ENCODE assay signal across 20 mouse cellular contexts in the genomic region with DNA sequence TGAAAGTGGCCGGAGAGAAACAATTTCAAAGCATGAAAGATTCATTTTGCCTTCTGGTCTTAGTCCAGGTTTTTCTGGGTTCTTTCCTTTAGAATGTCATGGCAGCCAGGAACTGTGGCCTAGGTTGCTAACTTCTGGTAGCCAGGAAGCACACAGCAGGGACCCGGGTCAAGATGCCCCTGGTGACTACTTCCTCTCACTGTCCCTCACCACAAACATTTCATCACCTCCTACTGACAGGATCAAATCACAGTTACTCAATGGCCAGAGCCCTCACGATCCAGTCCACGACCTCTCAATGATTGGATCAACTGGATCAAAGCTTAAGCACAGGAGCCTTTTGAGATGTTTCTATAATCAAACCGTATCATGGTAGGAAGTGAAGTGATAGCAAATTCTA.
A peak's percentile ranks its signal among the peaks of the same experiment; 100 is the strongest.
DNase-seq lines count a peak whose midpoint lies in the region; ATAC-seq lines count a peak whose summit lies in the region.
"Had no signal": no experiment of that assay in that cellular context is flagged by ENCODE, and none has a peak within 500 bp of the region (broad histone marks: within the 10 kb centered on the region; RNA-seq: fewer than 3 reads in every experiment).

No protein-coding gene starts in this region.

- H3K9ac ChIP-seq in hindbrain, embryonic 12.5 days: no peak overlapping the region
- H3K9ac ChIP-seq: embryonic facial prominence, embryonic 13.5 days; forebrain, embryonic 12.5 days; heart, embryonic 13.5 days had no signal

- peak; percentile 6 to 7 for DNase-seq in lung, adult 18-20 months
- DNase-seq in lung, postnatal 10 days: no peak
- peak; percentile 57 for DNase-seq in 416B (ENCODE audit: low read depth)
- no peak for DNase-seq in left cerebral cortex, adult 18-20 months (ENCODE audit: low spot score in 2 of 2)
- no peak for DNase-seq in gastrocnemius, postnatal 10 days
- DNase-seq: adrenal gland, adult 8-10 months; cerebellum, adult 11-12 months; cerebellum, adult 9-10 months; cerebellum, postnatal 25 days; gastrocnemius, postnatal 14 days; heart, postnatal 36 days had no signal

- H3K4me1 ChIP-seq in hindbrain, embryonic 12.5 days: no peaks in the 10 kb centered on the region
- H3K4me1 ChIP-seq: embryonic facial prominence, embryonic 13.5 days; forebrain, embryonic 12.5 days; heart, embryonic 13.5 days had no signal

- H3K4me3 ChIP-seq in hindbrain, embryonic 12.5 days: no peak overlapping the region
- H3K4me3 ChIP-seq: embryonic facial prominence, embryonic 13.5 days; forebrain, embryonic 12.5 days; heart, embryonic 13.5 days had no signal

- peak; percentile 81 for ATAC-seq in common myeloid progenitor, adult 5-6 weeks (replicated peaks; ENCODE audit: low read depth, poor library complexity, severe bottlenecking)
- ATAC-seq in megakaryocyte progenitor cell, adult 5-6 weeks (replicated peaks; ENCODE audit: poor library complexity): peak; percentile 90
- ATAC-seq in hindbrain, embryonic 12.5 days (ENCODE audit: low FRiP score): no peak
- ATAC-seq: forebrain, embryonic 16.5 days; hindbrain, embryonic 16.5 days had no signal

- 76% methylated on average over 5 of the region's 5 CpGs for WGBS in hindbrain, embryonic 12.5 days

- H3K4me2 ChIP-seq in hindbrain, embryonic 12.5 days (replicated peaks): no peak overlapping the region
- H3K4me2 ChIP-seq: embryonic facial prominence, embryonic 13.5 days; forebrain, embryonic 12.5 days; heart, embryonic 13.5 days had no signal

- no peaks in the 10 kb centered on the region for H3K27me3 ChIP-seq in hindbrain, embryonic 12.5 days
- H3K27me3 ChIP-seq: CH12.LX; embryonic facial prominence, embryonic 13.5 days; forebrain, embryonic 12.5 days; heart, embryonic 13.5 days had no signal

- no peaks in the 10 kb centered on the region for H3K36me3 ChIP-seq in hindbrain, embryonic 12.5 days
- H3K36me3 ChIP-seq: forebrain, embryonic 12.5 days had no signal

- H3K9me3 ChIP-seq in hindbrain, embryonic 12.5 days (replicated peaks): no peaks in the 10 kb centered on the region
- H3K9me3 ChIP-seq: embryonic facial prominence, embryonic 13.5 days; forebrain, embryonic 12.5 days; heart, embryonic 13.5 days had no signal

- H3K27ac ChIP-seq in hindbrain, embryonic 12.5 days: no peak overlapping the region
- H3K27ac ChIP-seq: embryonic facial prominence, embryonic 13.5 days; forebrain, embryonic 12.5 days; heart, embryonic 13.5 days had no signal

Comparison
In these comparisons a context has a peak if more than half of its experiments do, and no peak if none do; other contexts are left out.
1. DNase-seq: peak in lung, adult 18-20 months (2 of 2) and 416B (single experiment); none in lung, postnatal 10 days (single experiment), left cerebral cortex, adult 18-20 months (0 of 2) and gastrocnemius, postnatal 10 days (single experiment).